Mouse (Mus musculus) urinary bladder, adult 18-20 months (tissue): Measurements from ENCODE around the gene Spsb3.

Source experiments
- DNase-seq, 2 experiments: peaks; one replicate each; pipeline ENCODE4 v3.0.0; 2022; ENCODE audit warnings: low spot score in 2 of 2, mixed read lengths in 2 of 2

The Spsb3 gene

GRCm38 (mm10) chr17:24874405-24874745, 12.1 kb upstream of the Spsb3 start:
- no peak for DNase-seq

DNA sequence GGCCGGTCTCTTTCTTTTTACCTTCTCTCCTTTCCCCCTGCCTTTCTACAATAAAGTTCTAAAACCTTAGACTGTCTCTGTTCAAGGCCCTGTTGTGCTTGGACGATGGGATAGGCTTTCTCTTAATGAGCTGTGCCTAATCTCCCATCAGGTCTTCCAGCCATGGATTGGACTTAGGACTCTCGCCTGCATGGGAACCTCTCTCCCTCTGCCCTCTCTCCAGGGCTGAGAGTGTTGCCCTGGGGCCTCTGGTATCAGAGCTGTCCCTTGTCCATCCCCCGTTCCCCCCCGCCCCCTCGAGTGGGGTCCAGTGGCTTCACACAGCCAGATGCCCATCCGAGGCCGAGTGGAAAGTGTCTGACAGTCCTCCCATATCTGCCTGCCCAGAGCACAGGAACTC, 11.5 kb upstream of the Spsb3 start:
- no peak for DNase-seq

GRCm38 (mm10) chr17:24877336-24878116, 8.9 kb upstream of the Spsb3 start:
- DNase-seq: no peak

DNA sequence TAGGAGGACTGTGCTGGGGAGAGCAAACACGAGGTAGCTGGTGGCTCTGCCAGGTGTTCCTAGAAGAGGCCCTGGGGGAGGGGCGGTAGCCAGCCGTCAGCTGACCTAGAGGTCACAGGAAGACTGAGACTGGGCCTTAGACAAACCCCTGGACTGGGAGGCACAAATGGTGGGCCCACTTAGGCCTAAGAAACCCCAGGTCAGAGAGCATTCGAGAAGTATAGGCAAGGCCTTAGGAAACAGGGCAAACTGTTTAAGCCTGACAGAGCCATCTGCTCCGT, 8.4 kb upstream of the Spsb3 start:
- no peak for DNase-seq

DNA sequence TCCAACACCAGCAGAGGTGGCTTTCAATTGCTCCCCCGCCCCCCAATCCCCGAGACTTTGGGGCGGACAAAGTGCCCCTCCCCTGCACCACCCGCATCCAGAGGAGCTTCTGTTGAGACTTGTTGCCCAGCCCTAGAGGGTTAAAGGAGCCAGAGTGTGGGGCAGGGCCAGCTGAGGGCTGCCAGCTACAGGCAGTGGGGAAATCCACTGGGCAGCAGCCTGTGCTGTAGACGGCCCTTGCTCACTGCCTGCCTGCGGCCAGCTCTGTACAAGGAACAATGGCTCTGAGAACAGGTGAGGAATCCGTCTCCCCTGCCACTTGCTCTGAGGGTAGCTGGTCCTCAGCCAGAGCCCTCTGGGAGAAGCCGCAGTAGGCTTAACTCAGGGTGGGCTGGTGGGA, 7.9 kb upstream of the Spsb3 start:
- no peak for DNase-seq

GRCm38 (mm10) chr17:24881738-24882440, 4.6 kb upstream of the Spsb3 start:
- DNase-seq: no peak

- DNase-seq: no peak
Measured at GRCm38 (mm10) chr17:24884391-24884790, 2.1 kb upstream of the Spsb3 start.

- DNase-seq: no peak
Measured at GRCm38 (mm10) chr17:24885356-24886133, 898 bp upstream of the Spsb3 start.

- no peak for DNase-seq
Measured at GRCm38 (mm10) chr17:24886932-24887271, 459 bp downstream of the Spsb3 start.

DNA sequence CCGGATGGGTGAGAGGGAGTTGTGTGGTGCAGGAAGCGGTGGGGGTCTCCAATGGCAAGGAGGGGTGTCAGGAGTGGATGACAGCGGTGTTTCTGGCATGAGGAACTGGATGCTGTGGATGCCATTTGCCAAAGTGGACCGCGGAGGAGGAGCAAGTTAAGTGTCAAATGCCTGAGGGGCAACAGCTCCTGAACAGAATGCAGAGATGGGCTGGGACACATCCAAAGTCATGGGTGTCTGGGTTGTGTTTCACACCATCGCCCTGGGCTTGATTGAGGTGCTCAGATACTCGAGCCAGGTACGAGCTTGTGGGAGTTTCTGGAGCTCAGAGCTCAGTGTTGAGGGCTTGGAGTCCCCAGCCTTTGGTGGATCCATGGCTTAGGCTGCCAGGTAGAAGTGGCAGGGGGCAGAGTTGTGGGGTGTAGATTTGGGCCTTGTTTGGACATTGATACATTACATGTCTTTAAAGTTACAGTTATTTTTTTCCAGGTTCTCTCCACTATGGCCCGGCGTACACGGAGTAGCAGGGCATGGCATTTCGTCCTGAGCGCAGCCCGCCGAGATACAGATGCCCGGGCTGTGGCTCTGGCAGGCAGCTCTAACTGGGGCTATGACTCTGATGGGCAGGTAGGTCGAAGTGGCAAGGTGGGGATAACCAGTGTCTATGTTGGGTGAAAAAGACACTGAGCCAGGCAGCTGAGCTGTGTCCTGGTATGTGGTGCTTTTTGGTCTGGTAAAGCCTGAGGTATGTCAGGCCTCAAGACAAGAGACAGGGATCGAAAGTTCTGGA, 1.0 kb downstream of the Spsb3 start:
- DNase-seq: no peak

- no peak for DNase-seq
Measured at GRCm38 (mm10) chr17:24888862-24889261, 2.4 kb downstream of the Spsb3 start.

GRCm38 (mm10) chr17:24890151-24891092, 4.0 kb downstream of the Spsb3 start:
- DNase-seq: no peak

DNA sequence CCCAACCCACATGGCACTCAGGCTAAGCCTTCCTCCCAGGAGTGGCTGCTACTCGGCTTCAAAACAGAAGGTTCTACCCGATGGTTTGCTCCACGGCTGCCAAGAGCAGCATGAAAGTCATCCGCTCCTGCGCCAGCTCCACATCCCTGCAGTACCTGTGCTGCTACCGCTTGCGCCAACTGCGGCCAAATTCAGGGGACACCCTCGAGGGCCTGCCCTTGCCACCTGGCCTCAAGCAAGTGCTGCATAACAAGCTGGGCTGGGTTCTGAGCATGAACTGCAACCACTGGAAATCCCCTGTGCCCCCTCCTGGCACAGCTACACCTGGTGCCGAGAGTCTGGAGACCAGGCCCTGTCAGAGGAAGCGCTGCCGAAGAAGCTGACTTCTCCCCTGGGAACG, 4.9 kb downstream of the Spsb3 start:
- DNase-seq: no peak

DNA sequence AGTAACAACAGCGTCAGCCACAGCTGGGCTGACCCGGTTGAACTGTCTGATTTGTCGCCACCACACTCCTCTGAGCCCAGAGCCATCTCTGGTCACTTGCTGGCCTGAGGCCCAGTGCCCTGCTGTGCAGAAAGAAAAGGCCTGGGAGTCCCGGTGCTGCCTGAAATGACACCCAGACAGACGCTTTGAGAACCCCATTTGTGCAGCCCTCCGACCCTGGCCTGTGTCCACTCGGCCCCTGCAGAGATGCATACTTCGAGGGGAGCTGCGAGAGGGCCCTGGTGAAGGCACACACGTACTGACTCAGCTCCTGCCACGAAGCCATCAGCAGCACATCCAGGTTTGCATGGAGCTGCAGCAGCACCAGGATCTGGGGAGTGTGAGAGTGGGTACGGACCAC, 6.3 kb downstream of the Spsb3 start:
- DNase-seq: no peak

GRCm38 (mm10) chr17:24893276-24893675, 6.8 kb downstream of the Spsb3 start:
- no peak for DNase-seq

DNA sequence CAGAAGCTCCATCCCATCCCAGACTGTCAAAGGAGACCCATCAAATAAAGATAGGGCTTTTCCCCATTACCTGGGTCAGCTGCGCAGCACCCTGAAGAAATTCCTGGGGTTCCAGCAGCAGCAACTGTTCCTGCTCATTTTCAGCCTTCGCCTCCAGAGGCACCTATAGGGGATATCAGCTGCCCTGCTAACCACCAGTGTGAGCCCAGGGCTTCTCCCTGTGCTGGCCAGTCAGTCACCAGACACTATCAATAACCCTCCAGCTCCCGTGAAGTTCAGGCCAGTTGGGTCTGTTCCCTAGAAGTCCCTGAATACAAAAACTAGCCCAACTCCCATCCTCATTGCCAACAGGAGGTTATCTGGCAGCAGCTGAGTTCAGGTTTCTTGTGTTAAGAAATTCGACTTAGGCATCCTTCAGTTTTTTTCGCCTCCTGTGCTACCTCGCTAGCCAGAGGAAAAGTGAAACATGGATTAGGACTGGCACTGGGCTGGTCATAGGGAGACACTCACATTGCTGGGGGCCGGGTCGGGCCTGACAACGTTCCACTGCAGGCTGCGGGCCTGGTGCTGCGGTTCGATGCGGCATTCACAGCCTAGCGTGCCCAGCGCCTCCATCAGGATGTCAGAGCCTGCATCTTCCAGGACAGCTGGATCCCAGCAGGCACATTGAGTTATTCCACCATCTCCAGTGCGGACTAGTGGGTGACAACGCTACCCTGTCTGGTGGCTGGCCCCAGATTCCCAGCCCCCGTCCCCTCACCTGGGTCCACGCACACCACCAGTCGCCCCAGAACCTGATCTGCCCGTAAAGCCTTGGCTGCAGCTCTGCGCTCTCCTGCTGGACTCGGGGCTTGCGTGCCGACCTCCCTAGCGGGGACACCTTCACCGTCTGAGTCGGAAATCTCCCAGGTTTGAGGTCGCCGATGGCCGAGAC, 7.9 kb downstream of the Spsb3 start:
- no peak for DNase-seq

DNA sequence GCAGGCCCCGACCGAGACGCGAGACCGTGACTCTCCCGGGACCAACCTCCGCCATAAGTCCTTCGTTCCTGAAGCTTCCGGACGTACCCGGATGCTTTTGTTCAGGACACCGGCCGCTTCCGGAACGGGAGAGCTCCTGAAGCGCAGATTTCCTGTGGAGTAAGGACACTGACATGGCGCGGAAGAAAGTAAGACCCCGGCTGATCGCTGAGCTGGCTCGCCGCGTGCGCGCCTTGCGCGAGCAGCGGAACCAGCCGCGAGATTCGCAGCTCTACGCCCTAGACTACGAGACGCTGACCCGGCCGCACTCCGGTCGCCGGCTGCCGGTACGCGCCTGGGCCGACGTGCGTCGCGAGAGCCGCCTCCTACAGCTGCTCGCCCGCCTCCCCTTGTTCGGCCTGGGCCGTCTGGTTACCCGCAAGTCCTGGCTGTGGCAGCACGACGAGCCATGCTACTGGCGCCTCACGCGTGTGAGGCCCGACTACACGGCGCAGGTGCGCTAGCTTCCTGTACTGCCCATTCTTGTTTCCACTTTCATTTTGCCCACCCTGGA, 8.6 kb downstream of the Spsb3 start, which contains the start of the genes Eme2 and Mrps34:
Gene Eme2 (minus strand): TSS at position 93 of the 553 bp plus-strand sequence.
Gene Mrps34 (plus strand): TSS at position 122 of the 553 bp plus-strand sequence.
- peak; percentile 74 to 81 for DNase-seq

DNA sequence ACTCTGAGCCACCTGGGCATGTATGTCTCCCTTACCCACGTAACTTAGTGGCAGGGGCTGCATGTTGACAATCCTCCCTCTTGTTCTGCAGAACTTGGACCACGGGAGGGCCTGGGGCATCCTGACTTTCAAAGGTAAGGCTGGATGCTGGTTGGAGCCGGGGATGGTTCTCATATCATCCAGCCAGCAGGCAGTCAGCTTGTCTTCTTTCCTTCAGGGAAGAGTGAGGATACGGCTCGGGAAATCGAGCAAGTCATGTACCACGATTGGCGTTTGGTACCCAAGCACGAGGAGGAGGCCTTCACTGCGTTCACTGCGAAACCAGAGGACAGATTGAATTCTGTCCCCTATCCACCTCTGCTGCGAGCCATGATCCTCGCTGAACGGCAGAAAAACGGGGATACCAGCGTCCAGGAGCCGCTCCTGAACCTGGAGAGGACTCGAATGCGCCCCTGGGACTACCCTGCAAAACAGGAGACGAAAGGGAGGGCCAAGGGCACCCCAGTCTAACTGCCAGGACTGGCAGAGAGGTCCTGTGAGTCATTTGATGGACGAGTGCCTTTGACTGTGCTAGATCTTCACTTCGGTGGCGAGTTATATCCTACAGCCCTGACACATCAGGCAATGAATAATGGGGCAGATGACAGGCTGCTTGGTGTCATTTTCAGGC, 9.3 kb downstream of the Spsb3 start:
- DNase-seq: no peak
